Mouse (Mus musculus) heart, postnatal 0 days (tissue): ENCODE measurements around the gene Resf1.
"Not testable (repeated sequence)": the region's sequence is repeated elsewhere in the genome, so short reads cannot be mapped to it uniquely, and the experiment has no call there.

ENCODE experiments used
- CTCF ChIP-seq: IDR thresholded peaks from 2 replicates; pipeline ENCODE4 v1.5.1; 2016; ENCODE audit warnings: antibody characterized with exemption, control low read depth, low read depth
- EP300 ChIP-seq: IDR thresholded peaks from 2 replicates; pipeline ENCODE4 v1.6.1; 2016; ENCODE audit warnings: antibody characterized with exemption, low read depth

GRCm38 (mm10) chr6:149365975-149366374 lies 56.8 kb downstream of the Resf1 start:
- TF ChIP-seq CTCF, EP300: not testable (repeated sequence)
